Mouse (Mus musculus): ENCODE data around the gene Mcm2.

Mcm2 gene

DNA sequence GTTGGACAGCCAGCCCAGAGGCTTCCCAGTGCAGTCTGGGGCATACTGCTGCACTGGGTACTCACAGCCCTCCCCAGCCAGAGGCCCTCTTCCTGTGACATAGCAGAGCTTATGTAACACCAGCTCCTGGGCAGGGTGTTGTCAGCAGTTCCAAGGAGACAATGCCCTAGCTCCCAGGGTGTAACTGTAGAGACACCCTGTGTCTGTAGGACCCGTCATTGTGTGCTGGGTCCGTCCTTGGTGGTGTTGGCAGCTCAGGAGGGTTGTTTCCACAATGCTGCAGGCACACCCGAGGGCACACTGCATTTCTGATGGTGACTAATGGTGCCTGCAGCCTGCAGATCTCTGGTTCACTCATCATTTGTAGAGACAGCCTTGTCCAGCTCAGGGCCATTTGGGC, 28.3 kb upstream of the Mcm2 start:
- no peak for DNase-seq (ENCODE audit: low spot score in 2 of 2)

DNA sequence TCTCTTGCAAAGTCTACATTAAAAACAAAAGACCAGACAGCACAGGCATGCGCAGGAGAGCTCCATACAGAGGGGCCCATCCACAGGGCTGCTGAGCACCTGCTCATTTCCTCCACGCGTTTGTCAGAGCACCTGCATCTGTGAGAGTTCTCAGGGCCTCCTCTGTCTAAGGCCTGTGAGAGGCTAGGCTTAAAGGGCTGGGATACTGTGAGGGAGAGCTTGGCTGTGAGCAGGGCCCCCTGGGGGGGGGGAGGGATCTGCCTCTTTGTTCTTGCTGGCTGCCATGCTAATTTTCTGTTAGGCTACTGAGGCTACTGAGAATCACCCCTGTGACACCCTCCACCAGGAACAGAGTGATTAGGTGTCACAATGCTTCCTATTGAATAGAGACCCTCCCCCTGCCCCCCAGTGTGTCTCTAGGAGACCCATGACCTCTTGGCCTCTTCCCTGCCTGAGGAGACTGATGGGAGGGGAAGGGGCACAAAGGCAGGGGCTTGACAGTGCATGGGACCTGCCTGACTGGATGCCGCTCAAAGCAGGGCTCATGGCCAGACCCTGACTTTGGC, 27.1 kb upstream of the Mcm2 start:
- DNase-seq (ENCODE audit: low spot score in 2 of 2), result no peak

DNA sequence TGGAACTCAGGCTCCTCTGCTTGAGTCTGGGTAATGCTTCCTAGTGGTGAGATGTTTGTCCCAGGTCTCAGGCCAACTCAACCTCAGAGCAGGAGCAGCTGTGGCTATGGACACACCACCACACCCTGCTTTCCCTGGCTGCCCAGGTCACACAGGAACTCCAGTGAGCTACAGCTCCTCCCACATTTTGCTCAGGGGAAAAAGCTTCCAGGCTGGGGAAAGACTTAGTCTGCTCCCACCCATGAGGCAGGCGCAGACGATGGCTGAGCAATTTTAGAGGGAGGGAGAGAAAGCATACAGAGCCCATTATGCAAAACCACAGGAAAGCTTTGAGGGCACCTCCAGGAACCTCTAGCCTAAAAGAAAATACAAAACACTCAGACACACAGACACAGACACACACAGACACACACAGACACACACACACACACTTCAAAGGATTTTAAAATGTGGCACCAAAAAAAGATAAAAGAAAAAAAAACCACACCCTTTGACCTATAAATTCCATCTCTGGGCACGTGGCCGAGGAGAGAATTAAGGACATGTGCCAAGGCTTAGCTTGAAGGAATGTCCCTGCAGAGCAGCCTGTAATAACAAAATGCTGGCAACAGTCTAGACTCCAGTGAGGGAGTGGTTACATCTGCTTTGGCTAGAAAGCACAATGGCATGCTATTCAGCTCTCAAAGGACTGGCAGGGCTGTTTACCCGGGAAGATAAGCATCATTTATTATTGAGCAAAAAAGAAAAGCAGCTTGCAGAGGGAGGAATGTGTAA, 26.1 kb upstream of the Mcm2 start:
- no peak for DNase-seq (ENCODE audit: low spot score in 2 of 2)

DNA sequence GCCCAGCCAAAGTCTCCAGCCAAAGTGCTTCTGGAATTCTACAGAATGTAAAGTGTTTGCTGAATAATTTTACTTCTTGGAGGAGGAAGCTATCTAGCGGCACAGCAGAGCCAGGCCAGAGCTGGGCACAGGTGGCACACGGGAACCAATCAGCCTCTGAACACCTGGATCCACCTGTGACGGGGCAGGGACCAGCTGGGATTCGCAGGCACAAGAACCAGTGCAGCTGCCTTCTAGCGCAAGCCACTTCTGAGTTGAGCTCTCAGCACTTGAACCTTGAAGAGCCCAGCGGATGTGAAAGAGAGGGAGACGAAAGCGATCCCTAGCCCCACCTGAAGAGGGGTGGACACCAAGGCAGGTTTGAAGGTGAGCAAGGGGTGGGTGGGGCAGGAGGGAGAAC, 20.2 kb upstream of the Mcm2 start:
- no peak for DNase-seq (ENCODE audit: low spot score in 2 of 2)

DNA sequence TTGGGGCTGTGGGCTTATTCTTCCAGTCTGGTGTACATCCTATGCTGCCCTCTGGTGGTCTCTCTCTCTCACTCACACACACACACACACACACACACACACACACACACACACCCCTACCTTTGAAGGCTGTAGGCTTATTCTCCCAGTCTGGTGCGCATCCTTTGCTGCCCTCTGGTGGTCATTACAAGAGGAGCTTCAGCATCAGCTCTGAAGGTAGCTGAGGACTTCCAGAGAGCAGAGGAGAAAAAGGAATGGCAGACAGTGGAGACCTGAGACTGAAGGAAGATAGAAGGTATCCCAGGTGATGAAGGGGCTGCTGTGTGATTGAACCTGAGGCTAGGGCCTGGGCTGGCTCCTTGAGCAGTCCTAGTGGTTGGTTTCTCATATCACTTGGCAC, 17.6 kb upstream of the Mcm2 start:
- DNase-seq (ENCODE audit: low spot score in 2 of 2), result peak in 1 of 2 experiments; percentile 52

DNA sequence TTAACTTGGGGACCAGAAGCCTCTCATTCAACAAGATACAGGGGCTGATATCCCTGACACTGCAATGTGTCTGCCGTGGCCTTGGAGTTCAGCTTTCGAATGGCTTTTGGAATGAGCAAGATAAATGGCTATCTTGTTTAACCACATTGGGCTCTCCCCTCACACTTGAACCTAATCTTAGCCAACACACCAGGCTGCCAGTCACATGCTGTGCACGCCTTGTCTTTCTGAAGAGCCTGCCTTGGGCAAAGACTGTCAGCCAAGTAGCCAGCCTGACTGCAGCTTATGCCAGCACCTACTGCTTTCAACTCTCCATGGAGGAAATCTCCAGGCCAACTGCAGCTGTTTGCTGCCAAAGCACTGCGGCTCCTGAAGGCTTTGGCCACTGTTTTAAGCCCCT, 16.9 kb upstream of the Mcm2 start:
- DNase-seq (ENCODE audit: low spot score in 2 of 2), result peak in 1 of 2 experiments; percentile 50

DNA sequence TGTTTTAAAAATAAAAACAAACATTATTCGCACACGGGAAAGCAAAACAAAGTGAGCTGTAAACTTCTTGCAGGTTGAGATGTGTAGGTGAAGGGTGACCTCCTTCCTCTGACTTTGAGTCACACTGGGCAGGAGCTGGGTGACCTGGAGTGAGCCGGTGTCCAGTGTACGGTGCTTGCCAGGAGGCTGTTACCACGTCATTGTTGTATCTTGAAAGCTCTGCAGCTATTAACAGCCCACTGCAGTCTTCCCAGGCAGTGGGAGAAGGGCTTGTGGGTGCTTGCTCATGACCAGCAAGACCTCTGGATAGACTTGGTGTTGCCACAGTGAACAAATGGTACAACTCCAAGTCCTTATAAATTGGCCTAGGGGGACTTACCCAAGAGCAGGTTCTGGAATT, 16.2 kb upstream of the Mcm2 start:
- DNase-seq (ENCODE audit: low spot score in 2 of 2), result no peak

DNA sequence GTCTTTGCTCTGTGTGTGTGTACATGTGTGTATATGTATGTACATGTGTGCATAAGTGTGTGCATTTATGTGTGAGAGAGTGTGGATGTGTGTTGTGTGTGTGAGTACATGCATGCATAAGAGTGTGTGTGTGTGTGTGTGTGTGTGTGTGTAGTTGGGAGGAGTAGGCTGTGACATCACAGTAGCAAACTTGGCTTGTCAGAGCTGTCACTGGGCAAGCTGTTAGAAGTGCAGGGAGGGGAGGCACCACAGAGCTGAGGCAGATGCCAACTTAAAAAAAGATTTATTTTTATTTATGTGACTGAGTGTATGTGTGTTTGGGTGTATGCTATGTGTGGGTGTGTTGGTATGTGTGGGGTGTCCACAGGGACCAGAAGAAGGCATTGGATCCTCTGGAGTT, 14.9 kb upstream of the Mcm2 start:
- DNase-seq (ENCODE audit: low spot score in 2 of 2), result no peak

DNA sequence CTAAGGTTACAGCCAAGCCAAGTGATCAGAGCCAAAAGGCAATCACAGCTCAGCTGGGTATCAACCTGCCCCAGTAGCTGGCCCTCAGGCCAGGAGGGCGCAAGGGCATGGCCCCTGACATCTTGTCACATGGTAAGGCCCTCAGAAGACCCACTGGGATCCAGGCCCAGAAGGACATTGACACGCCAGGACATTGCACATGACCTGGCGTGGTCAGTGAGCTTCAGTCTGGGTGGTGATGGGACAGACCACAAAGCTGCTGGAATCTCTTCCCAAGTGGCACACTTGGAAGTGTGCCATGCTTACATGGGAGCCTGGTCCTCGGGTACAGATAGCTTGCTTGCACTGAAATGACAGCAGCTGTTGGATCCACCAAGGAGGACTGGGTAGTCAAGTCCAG, 14.4 kb upstream of the Mcm2 start:
- DNase-seq (ENCODE audit: low spot score in 2 of 2), result no peak

DNA sequence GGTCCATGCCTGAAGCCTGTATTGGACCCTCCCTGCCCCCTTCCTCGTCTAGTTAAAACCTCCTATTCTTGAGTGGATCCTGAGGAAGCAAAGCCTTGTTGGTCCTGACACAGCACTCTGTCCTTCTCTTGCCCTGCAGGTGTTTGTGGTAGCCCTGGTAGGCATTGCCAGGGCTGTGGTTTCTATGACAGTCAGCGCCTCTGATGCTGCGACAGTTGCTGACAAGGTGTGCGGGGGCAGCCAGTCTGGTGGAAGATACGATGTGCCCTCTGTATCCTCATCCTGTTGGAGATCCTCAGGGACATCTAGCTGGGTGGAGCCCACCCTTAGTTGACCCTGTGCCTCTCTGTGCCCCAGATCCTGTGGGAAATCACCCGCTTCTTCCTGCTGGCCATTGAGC, 10.6 kb upstream of the Mcm2 start:
- DNase-seq (ENCODE audit: low spot score in 2 of 2), result no peak

DNA sequence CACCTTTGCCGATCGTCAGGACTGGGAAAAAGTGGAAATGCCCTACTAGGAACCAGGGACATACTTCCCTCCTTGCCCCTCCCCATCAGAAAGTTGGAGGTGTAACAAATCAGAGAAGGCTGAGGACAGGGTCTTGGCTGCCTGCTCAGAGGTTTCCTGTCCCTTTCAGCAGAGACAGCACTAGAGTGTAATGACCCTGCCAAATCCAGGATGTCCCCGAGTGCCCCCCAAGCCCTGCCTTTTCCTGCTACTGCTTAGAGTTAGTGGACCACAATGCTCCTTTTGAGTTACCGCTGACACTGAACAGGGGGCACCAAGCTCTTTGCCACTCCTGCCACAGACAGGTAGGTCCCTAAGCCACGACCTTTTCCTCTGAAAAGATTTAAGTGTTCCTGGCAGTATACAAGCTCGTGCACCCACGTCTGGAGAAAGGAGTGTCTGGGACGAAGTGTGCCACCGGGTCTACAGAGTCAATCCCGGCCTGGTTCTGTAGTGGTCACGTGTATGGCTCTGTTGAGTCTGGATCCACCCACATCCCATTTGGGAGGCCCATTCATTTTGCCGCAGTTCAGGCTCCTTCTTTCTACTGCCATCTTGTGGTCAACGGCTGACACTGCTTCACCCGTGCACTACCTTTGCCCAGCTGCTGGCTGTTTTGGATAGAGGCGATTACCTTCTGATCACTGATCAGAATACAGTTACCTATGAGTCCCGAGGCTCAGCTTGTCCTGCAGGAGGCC, 8.0 kb upstream of the Mcm2 start:
- DNase-seq (ENCODE audit: low spot score in 2 of 2), result peak in 1 of 2 experiments; percentile 54

DNA sequence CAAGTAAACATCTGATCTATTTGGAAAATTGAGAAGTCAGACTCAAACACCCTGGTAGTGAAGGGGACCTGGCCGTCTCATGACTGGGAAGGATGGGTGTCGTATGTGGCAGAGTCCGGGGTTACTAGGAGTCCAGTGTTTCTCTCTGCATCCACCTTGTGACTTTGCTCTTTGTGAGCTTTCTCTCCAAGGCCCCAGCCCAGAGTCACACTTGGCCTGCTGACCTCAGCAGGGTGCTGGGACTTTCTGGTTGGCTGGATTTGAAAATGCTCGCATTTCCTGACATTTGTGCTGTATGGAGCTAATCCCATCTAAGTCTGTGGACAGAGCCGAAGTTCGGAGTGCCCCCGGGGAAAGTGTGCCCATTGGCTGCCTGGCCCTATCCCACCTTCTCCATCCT, 6.5 kb upstream of the Mcm2 start:
- no peak for DNase-seq (ENCODE audit: low spot score in 2 of 2)

DNA sequence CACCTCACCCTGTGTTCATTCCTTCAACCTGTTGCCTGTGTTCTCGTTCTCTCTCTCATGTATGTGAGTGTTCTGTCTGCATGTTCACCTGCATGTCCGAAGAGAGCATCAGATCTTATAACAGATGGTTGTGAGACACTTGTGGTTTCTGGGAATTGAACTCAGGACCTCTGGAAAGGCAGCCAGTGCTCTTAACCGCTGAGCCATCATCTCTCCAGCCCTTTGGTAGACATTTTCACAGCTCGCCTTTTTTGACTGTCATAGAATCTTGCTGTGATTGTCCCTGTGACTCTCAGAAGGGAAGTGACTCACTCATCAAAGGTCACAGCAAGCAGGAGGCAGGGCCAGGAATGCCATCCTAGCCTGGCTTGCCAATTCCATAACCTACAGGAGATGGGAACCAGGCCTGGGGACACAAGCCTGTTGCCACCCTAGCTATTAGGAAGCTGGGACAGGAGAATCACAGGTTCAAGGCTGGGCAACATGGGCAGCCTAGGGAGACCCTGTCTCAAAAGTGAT, 5.9 kb upstream of the Mcm2 start:
- DNase-seq (ENCODE audit: low spot score in 2 of 2), result no peak

DNA sequence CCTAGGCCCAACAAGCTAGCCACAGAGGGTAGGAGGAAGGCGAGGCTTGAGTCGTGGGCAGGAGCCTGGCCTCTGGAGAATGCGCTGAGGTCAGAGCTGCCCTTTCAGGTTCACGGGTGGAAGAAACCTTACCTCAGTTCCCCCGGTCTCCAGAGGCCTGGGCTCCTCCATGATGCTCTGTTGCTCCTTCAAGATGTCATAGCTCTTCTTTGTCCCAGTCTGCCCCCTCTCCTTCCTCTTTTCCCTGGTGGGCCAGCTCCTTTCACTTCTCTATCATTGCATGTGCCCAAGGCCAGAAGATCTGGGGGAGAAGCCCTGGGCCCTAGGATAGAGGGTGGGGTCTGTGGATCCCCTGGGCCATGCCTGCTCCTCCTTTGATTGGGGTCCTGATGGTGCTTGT, 5.1 kb upstream of the Mcm2 start:
- no peak for DNase-seq (ENCODE audit: low spot score in 2 of 2)

DNA sequence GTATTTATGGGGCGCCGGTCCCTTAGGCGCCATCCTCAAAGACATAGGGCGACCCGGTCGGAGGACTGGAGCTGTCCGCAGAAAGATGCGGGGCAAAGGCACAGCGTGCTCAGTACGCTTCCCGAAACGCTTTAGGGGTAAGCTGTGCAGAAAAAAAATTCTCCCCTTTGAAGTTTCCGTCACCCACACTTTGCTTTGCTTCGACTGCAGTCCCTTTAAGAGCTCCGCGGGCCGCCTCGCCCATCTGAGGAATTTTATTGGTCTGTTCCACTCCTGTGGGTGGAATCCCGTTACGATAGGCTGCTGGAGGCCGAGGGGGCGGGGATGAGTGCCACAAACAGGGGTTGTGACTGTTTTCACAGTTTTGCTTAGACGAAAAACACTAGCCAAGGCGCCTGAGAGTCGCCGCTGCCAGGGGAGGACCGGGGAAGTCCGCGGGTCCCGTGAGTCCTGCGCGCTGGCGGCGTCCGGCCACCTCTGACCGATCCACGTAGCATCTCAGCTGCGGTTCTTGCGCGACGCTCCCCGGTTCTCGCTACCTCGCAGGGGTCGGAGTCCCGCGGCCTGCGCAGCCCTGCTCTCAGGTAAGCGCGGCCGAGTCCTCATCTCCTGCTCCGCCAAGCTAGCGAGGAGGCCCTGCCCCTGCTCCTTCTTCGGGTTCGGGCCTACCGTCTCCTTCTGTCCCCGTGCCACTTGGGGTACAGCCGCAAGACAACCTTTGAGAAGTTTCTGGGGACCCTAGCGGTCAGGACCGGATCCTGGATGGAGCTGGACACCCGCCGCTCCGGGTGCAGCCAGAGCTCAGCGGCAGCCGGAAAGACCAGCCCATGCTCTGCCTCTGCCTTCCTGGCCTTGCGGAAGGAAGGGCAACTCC, 3.6 kb upstream of the Mcm2 start, which contains the start of gene Tpra1:
Tpra1 (plus strand) TSS at position 305 of the 874 bp plus-strand sequence.
- DNase-seq (ENCODE audit: low spot score in 2 of 2), result peak; percentile 82 to 90

DNA sequence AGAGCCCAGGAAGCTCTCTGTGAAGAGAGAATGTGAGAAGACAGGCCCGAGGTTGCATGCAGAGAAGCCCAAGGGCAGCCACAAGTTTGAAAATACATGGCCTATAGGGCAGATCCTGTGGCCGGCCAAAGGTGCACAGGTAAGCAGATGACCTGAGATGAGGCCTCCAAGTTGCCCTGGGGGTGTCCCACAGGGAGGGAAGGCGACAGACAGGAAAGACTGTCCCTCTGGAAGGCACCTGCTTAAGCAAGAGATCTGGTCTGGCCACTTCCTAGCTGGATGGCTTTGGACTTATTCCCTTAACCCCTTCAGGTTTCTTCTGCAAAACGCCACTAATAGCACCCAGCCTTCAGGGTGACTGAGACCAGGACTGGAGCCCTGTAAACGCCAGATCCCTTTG, 2.9 kb upstream of the Mcm2 start:
- no peak for DNase-seq (ENCODE audit: low spot score in 2 of 2)

DNA sequence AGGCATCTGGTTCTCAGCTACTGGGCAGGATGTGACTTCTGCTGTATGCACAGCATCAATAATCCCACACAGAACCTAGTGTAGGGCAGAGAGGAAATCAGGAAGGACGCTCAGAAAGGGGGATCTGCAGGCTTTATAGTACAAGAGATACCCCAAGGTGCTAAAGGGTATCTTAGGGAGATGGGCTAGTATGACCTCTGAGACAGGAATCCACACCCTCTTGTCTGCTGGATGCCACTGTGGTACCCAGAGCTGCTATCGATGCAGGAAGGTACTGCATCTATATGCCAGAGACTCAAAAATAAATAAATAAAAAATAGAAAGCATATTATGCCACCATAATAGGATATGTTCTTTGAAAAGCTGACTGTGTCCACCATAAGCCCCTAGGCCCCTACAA, 1.0 kb upstream of the Mcm2 start:
- DNase-seq (ENCODE audit: low spot score in 2 of 2), result no peak

DNA sequence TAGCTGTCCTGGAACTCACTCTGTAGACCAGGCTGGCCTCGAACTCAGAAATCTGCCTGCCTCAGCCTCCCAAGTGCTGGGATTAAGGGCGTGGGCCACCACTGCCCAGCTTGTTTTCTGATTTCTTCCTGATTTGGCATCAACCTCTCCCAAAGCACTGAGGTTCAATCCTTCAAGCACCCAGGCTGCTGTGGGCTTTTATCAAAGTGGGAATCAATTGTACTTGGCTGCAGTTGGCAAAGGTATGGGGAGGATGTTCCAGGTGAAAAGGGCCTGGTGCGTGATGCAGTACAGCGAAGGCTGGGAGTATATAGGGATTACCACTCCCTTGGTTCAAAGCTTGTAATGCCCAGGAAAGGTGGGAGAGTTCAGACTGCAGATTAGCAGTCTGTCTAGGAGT, 506 bp upstream of the Mcm2 start:
- DNase-seq (ENCODE audit: low spot score in 2 of 2), result no peak

DNA sequence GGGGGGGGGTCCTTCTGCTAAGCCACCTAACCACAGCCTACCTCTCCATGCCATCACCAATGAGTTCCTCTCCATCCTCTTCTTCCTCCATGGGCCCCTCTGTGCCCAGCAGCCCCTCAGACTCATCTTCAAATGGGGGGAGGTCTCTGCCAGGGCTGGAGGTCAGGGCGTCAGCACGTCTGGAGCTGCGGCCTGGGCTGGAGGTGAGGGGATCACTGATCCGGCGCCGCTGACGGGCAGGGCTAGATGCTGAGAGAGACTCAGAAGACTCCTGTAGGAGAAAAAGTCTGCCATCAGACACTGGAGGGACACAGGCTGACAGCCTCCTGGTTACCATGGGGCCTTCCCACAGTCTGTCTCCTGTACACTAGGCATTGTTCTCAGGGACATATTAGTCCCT, 1.3 kb downstream of the Mcm2 start:
- DNase-seq (ENCODE audit: low spot score in 2 of 2), result no peak

DNA sequence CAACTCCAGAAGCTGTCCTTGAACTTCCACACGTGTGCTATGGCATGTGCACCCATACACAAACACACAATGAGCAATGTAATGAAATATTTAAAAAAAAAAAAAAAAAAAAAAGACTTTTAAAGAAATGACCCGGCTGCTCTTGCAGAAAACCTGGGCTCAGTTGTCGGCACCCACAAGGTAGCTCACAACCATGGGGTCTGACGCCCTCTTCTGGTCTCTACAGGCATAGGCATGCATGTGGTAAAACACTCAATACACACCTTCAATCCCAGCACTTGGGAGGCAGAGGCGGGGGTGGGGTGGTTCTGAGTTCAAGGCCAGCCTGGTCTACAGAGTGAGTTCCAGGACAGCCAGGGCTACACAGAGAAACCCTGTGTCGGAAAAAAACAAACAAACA, 2.6 kb downstream of the Mcm2 start:
- no peak for DNase-seq (ENCODE audit: low spot score in 2 of 2)

DNA sequence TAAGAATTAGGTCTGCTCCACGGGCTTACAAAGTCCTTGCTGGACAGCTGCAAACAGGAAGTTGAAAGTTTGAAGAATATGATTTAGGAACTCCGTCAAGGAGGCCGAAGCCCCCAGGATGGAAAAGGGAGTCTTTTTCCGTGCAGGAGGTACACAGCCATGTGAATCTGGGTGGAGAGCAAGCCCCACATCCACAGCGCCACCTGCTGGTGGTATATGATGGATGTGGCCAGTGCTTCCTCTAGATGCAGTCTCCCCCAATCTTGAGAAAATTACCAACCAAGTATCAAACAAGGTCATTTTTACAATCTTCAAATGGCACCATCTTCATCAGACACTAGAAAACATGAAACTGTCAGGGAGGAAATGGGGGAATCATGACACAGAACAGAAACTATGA, 5.0 kb downstream of the Mcm2 start:
- peak; percentile 47 to 72 for DNase-seq (ENCODE audit: low spot score in 2 of 2)

DNA sequence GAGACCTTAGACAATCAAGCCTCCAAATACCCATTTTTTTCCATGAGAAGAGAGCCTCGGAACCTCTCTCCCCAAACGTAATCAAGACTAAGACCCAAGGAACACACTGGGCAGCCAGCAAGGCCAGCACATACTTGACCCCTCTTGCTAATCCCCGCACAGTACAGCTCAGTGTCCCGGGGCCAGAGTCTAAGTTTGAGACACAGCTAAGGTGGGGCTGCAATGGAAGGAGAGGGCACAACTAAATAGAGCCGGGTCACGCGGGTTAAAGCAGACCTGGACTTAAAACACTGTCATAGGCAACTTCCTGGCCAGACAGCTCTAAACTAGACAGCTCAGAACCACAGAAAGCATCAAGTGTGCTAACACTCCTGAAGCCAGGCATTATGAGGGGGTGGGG, 7.7 kb downstream of the Mcm2 start:
- no peak for DNase-seq (ENCODE audit: low spot score in 2 of 2)
